Mouse (Mus musculus) cortical plate, adult 2 months (tissue): ENCODE measurements around the gene Ireb2.
"Not testable (repeated sequence)": the region's sequence is repeated elsewhere in the genome, so short reads cannot be mapped to it uniquely, and the experiment has no call there.

ENCODE experiments used
- CTCF ChIP-seq: fragments of 200-500 bp; IDR thresholded peaks from 2 replicates; pipeline ENCODE4 v1.5.1; 2011; ENCODE audit warnings: mild to moderate bottlenecking, control low read depth, low read length; ENCODE audit not compliant: insufficient read depth; ENCODE audit errors: extremely low read depth
- POLR2A ChIP-seq: fragments of 200-500 bp; IDR thresholded peaks from 2 replicates; pipeline ENCODE4 v1.6.1; 2011; ENCODE audit warnings: mild to moderate bottlenecking, low read length, control low read depth; ENCODE audit not compliant: insufficient read depth; ENCODE audit errors: extremely low read depth

DNA sequence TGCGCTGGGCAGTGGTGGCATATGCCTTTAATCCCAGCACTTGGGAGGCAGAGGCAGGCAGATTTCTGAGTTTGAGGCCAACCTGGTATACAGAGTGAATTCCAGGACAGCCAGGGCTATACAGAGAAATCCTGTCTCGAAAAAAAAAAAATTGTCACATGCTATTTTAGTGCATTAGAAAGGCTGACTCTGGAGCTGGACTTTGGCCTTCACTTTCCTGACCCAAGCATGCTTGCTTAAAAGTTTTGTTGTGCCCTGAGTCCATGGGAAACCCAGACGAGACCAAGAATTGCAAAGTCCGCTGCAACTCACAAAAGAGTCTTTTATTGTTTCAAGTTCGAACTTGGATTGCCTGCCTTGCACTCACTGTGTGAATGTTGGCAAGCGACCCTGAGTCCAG is 10.6 kb upstream of the Ireb2 start:
- TF ChIP-seq CTCF, POLR2A: not testable (repeated sequence)
